Mouse (Mus musculus): Measurements from ENCODE around the gene Vrtn.

Gene Vrtn

GRCm38 (mm10) chr12:84689051-84689450, 48.2 kb downstream of the Vrtn start:
- DNase-seq = no peak

GRCm38 (mm10) chr12:84691347-84691746, 50.5 kb downstream of the Vrtn start:
- no peak for DNase-seq

- no peak for DNase-seq
Measured at GRCm38 (mm10) chr12:84692141-84692540, 51.3 kb downstream of the Vrtn start.

GRCm38 (mm10) chr12:84698319-84699081, 57.7 kb downstream of the Vrtn start, which contains the start of gene Syndig1l:
Syndig1l (minus strand) TSS chr12:84698831.
- DNase-seq = peak; percentile 72 to 76

All from B cell, adult 2 months (primary cell).